Comparison of ENCODE assay signal across 11 mouse cellular contexts in the genomic region with DNA sequence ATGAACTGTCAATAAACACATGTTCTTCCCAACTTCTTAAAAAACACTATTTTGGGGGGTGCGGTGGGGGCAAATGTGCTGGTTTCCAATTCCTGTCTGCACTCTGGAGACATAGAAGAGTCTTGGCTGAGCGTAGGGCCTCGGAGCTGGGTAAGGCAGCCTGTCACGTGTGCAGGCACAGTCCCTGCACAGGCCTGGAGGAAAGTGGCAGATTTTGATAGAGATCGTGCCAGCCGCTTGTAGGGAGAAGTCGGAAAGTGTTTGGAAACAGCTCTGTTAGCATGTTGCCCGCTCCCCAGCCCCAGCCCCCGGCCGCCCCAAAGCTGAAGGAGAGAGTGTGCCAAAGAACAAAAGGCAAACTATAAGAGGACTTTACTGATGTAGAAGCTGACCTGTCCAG.
DNase-seq lines count a peak whose midpoint lies in the region; ATAC-seq lines count a peak whose summit lies in the region.
"Had no signal": no experiment of that assay in that cellular context is flagged by ENCODE, and none has a peak within 500 bp of the region (broad histone marks: within the 10 kb centered on the region; RNA-seq: fewer than 3 reads in every experiment).

No protein-coding gene starts in this region.

- peaks cover 20% of the 10 kb centered on the region for H3K4me1 ChIP-seq in forebrain, embryonic 12.5 days
- peaks cover 33% of the 10 kb centered on the region for H3K4me1 ChIP-seq in limb, embryonic 10.5 days
- H3K4me1 ChIP-seq in kidney, embryonic 15.5 days = peaks cover 20% of the 10 kb centered on the region
- H3K4me1 ChIP-seq: liver, embryonic 15.5 days had no signal

- H3K36me3 ChIP-seq in forebrain, embryonic 12.5 days (replicated peaks) = no peaks in the 10 kb centered on the region
- no peaks in the 10 kb centered on the region for H3K36me3 ChIP-seq in limb, embryonic 10.5 days
- H3K36me3 ChIP-seq in kidney, embryonic 15.5 days = no peaks in the 10 kb centered on the region
- H3K36me3 ChIP-seq: liver, embryonic 15.5 days had no signal

- WGBS in forebrain, embryonic 12.5 days = 24% methylated on average over 10 of the region's 10 CpGs
- 32% methylated on average over 10 of the region's 10 CpGs for WGBS in limb, embryonic 10.5 days
- WGBS in kidney, embryonic 15.5 days = 53% methylated on average over 10 of the region's 10 CpGs

- no peak overlapping the region for H3K4me2 ChIP-seq in forebrain, embryonic 12.5 days
- no peak overlapping the region for H3K4me2 ChIP-seq in kidney, embryonic 15.5 days
- H3K4me2 ChIP-seq: liver, embryonic 15.5 days had no signal

- peak; percentile 6 to 18 for DNase-seq in adrenal gland, postnatal 36 days
- DNase-seq in cerebellum, adult 11-12 months = peak; percentile 22
- DNase-seq in limb, embryonic 10.5 days (ENCODE audit: low spot score) = peak; percentile 55
- no peak for DNase-seq in spleen, adult 12 weeks (ENCODE audit: low spot score)
- no peak for DNase-seq in spleen, postnatal 10 days (ENCODE audit: low spot score in 2 of 2)
- DNase-seq: gastrocnemius, postnatal 14 days; kidney, postnatal 10 days had no signal

- no peaks in the 10 kb centered on the region for H3K9me3 ChIP-seq in forebrain, embryonic 12.5 days
- H3K9me3 ChIP-seq in limb, embryonic 10.5 days (replicated peaks) = no peaks in the 10 kb centered on the region
- no peaks in the 10 kb centered on the region for H3K9me3 ChIP-seq in kidney, embryonic 15.5 days (replicated peaks)
- H3K9me3 ChIP-seq: liver, embryonic 15.5 days had no signal

- H3K27me3 ChIP-seq in forebrain, embryonic 12.5 days = peaks cover 20% of the 10 kb centered on the region
- H3K27me3 ChIP-seq in limb, embryonic 10.5 days (ENCODE audit: low read depth, poor library complexity, severe bottlenecking) = no peaks in the 10 kb centered on the region
- no peaks in the 10 kb centered on the region for H3K27me3 ChIP-seq in kidney, embryonic 15.5 days
- H3K27me3 ChIP-seq: liver, embryonic 15.5 days had no signal

- H3K9ac ChIP-seq in forebrain, embryonic 12.5 days = no peak overlapping the region
- H3K9ac ChIP-seq in kidney, embryonic 15.5 days = no peak overlapping the region
- H3K9ac ChIP-seq: liver, embryonic 15.5 days had no signal

- H3K4me3 ChIP-seq in forebrain, embryonic 12.5 days (replicated peaks) = no peak overlapping the region
- H3K4me3 ChIP-seq in limb, embryonic 10.5 days = no peak overlapping the region
- H3K4me3 ChIP-seq in kidney, embryonic 15.5 days (replicated peaks) = no peak overlapping the region
- H3K4me3 ChIP-seq: liver, embryonic 15.5 days had no signal

- H3K27ac ChIP-seq in forebrain, embryonic 12.5 days = no peak overlapping the region
- peak overlapping the region; percentile 71 for H3K27ac ChIP-seq in limb, embryonic 10.5 days
- H3K27ac ChIP-seq in kidney, embryonic 15.5 days = no peak overlapping the region
- H3K27ac ChIP-seq: liver, embryonic 15.5 days; stomach, postnatal 0 days had no signal

- ATAC-seq in forebrain, embryonic 12.5 days (ENCODE audit: low FRiP score) = 0 out of 2 replicates have a peak, but pooled peaks have one; percentile 58
- no peak for ATAC-seq in kidney, embryonic 15.5 days (replicated peaks; ENCODE audit: low FRiP score)

Comparison
In these comparisons a context has a peak if more than half of its experiments do, and no peak if none do; other contexts are left out.
1. DNase-seq: peak in adrenal gland, postnatal 36 days (2 of 2), cerebellum, adult 11-12 months (single experiment) and limb, embryonic 10.5 days (single experiment); none in spleen, adult 12 weeks (single experiment) and spleen, postnatal 10 days (0 of 2).